Mouse (Mus musculus) liver, embryonic 16.5 days (tissue): ENCODE results near the gene Fam83b. TPM values are rescaled to one million over a fixed set of nuclear protein-coding genes. Genes with fewer than 3 reads are reported as not detected.

Source experiments
- ATAC-seq: fragments of 200-750 bp; cut with Nextera tagmentation; 2 replicates; pipeline ENCODE4 v1.8.0; 2017; ENCODE audit warnings: low read depth, mild to moderate bottlenecking, moderate number of reproducible peaks, moderate library complexity
- H3K27ac ChIP-seq: fragments of 300-500 bp; sonication (generic); 2 replicates; pipeline ENCODE4 v1.5.1; 2014; ENCODE audit warnings: mild to moderate bottlenecking, low read length
- H3K27me3 ChIP-seq: fragments of 300-500 bp; sonication (generic); 2 replicates; pipeline ENCODE4 v1.6.1; 2014; ENCODE audit warnings: low read depth, low read length, mixed read lengths; ENCODE audit not compliant: control insufficient read depth, insufficient read depth
- H3K36me3 ChIP-seq: fragments of 300-500 bp; sonication (generic); 2 replicates; pipeline ENCODE4 v1.6.1; 2014; ENCODE audit warnings: mild to moderate bottlenecking; ENCODE audit not compliant: control insufficient read depth, insufficient read depth
- H3K4me1 ChIP-seq: fragments of 300-500 bp; sonication (generic); 2 replicates; pipeline ENCODE4 v1.6.1; 2014; ENCODE audit warnings: low read depth, low read length, mixed read lengths; ENCODE audit not compliant: control insufficient read depth
- H3K4me2 ChIP-seq: fragments of 300-500 bp; sonication (generic); 2 replicates; pipeline ENCODE4 v1.6.1; 2014; ENCODE audit warnings: low read depth, low read length, mixed read lengths
- H3K4me3 ChIP-seq: fragments of 300-500 bp; sonication (generic); 2 replicates; pipeline ENCODE4 v1.5.1; 2014; ENCODE audit warnings: low read depth, mild to moderate bottlenecking, low read length
- H3K9ac ChIP-seq: fragments of 300-500 bp; sonication (generic); 2 replicates; pipeline ENCODE4 v1.6.1; 2014; ENCODE audit warnings: low read depth, low read length
- H3K9me3 ChIP-seq: fragments of 300-500 bp; sonication (generic); replicated peaks from 2 replicates; pipeline ENCODE4 v1.6.1; 2016; ENCODE audit warnings: low read length; ENCODE audit not compliant: control insufficient read depth
- WGBS: fragments of 180-500 bp; shearing (Covaris S2); extraction: QIAGEN DNeasy Blood & Tissue Kit; methylation state at CpG from one replicate; pipeline ENCODE4 v1.1.7; 2014; ENCODE audit not compliant: insufficient replicate concordance; 5-methylcytosine and 5-hydroxymethylcytosine counted together
- polyA plus RNA-seq: library from polyadenylated mRNA; unstranded; fragments of >200 nt; fragmentation: Nextera tagmentation; extraction: Ambion mirVana; gene quantifications from 2 replicates; pipeline ENCODE4 v1.2.1, GENCODE M21; 2015

Gene Fam83b
- polyA plus RNA-seq, 1 experiment from 2014 or later, result 0.18 TPM

- ATAC-seq, result no peak
- WGBS, result 59% methylated on average over 7 of the region's 7 CpGs
- Histone ChIP-seq H3K4me2 (no peak overlapping the region), H3K27me3 (no peaks in the 10 kb centered on the region), H3K9ac (no peak overlapping the region), H3K4me1 (no peaks in the 10 kb centered on the region), H3K27ac (no peak overlapping the region), H3K9me3 (no peaks in the 10 kb centered on the region), H3K36me3 (no peaks in the 10 kb centered on the region), H3K4me3 (no peak overlapping the region)
These were observed 27.6 kb downstream of the Fam83b start for GRCm38 (mm10) chr9:76539271-76539670.

GRCm38 (mm10) chr9:76536032-76536431, 30.9 kb downstream of the Fam83b start:
- 0 out of 2 replicates have a peak, but pooled peaks have one; percentile 35 for ATAC-seq
- 64% methylated on average over 9 of the region's 9 CpGs for WGBS

GRCm38 (mm10) chr9:76532403-76532802, 34.5 kb downstream of the Fam83b start:
- H3K27ac ChIP-seq, result no peak overlapping the region
- H3K27me3 ChIP-seq, result no peaks in the 10 kb centered on the region
- H3K4me3 ChIP-seq, result no peak overlapping the region
- no peaks in the 10 kb centered on the region for H3K4me1 ChIP-seq
- no peaks in the 10 kb centered on the region for H3K36me3 ChIP-seq
- H3K9ac ChIP-seq, result no peak overlapping the region
- ATAC-seq, result no peak
- H3K9me3 ChIP-seq, result no peaks in the 10 kb centered on the region
- H3K4me2 ChIP-seq, result no peak overlapping the region
- WGBS, result 61% methylated on average over 3 of the region's 3 CpGs

More at GRCm38 (mm10) chr9:76536032-76536431, 30.9 kb downstream of the Fam83b start:
- Histone ChIP-seq H3K9me3 (no peaks in the 10 kb centered on the region), H3K4me2 (no peak overlapping the region), H3K9ac (no peak overlapping the region), H3K27ac (no peak overlapping the region), H3K36me3 (no peaks in the 10 kb centered on the region), H3K4me3 (no peak overlapping the region), H3K4me1 (no peaks in the 10 kb centered on the region), H3K27me3 (no peaks in the 10 kb centered on the region)

GRCm38 (mm10) chr9:76531368-76531767, 35.5 kb downstream of the Fam83b start:
- WGBS, result 62% methylated on average over 4 of the region's 4 CpGs
- Histone ChIP-seq H3K27me3 (no peaks in the 10 kb centered on the region), H3K4me3 (no peak overlapping the region), H3K27ac (no peak overlapping the region), H3K9me3 (no peaks in the 10 kb centered on the region), H3K9ac (no peak overlapping the region), H3K4me1 (no peaks in the 10 kb centered on the region), H3K36me3 (no peaks in the 10 kb centered on the region), H3K4me2 (no peak overlapping the region)
- no peak for ATAC-seq

- no peak overlapping the region for H3K27ac ChIP-seq
- H3K27me3 ChIP-seq, result no peaks in the 10 kb centered on the region
- no peaks in the 10 kb centered on the region for H3K36me3 ChIP-seq
- no peak overlapping the region for H3K9ac ChIP-seq
- no peak overlapping the region for H3K4me3 ChIP-seq
- no peak overlapping the region for H3K4me2 ChIP-seq
- H3K4me1 ChIP-seq, result no peaks in the 10 kb centered on the region
- no peaks in the 10 kb centered on the region for H3K9me3 ChIP-seq
- ATAC-seq, result no peak
These were observed 41.3 kb downstream of the Fam83b start for GRCm38 (mm10) chr9:76525592-76525991.

- no peaks in the 10 kb centered on the region for H3K36me3 ChIP-seq
- H3K9me3 ChIP-seq, result no peaks in the 10 kb centered on the region
- H3K27me3 ChIP-seq, result no peaks in the 10 kb centered on the region
- H3K4me1 ChIP-seq, result no peaks in the 10 kb centered on the region
- no peak overlapping the region for H3K4me3 ChIP-seq
- peak; percentile 45; the same call in 1 of the 2 replicates for ATAC-seq
- no peak overlapping the region for H3K4me2 ChIP-seq
- H3K9ac ChIP-seq, result no peak overlapping the region
- H3K27ac ChIP-seq, result no peak overlapping the region
These were observed 43.8 kb downstream of the Fam83b start for GRCm38 (mm10) chr9:76523075-76523474.

- H3K27me3 ChIP-seq, result no peaks in the 10 kb centered on the region
- no peaks in the 10 kb centered on the region for H3K4me1 ChIP-seq
- no peak overlapping the region for H3K4me3 ChIP-seq
- WGBS, result 68% methylated on average over 3 of the region's 3 CpGs
- no peak overlapping the region for H3K9ac ChIP-seq
- H3K4me2 ChIP-seq, result no peak overlapping the region
- no peaks in the 10 kb centered on the region for H3K36me3 ChIP-seq
- ATAC-seq, result no peak
- no peak overlapping the region for H3K27ac ChIP-seq
- no peaks in the 10 kb centered on the region for H3K9me3 ChIP-seq
These were observed 45.3 kb downstream of the Fam83b start for GRCm38 (mm10) chr9:76521640-76522039.

GRCm38 (mm10) chr9:76518665-76519064, 48.3 kb downstream of the Fam83b start:
- 56% methylated on average over 1 of the region's 1 CpGs for WGBS
- no peaks in the 10 kb centered on the region for H3K9me3 ChIP-seq
- no peak overlapping the region for H3K4me2 ChIP-seq
- no peaks in the 10 kb centered on the region for H3K36me3 ChIP-seq
- no peaks in the 10 kb centered on the region for H3K27me3 ChIP-seq
- no peak for ATAC-seq
- H3K4me1 ChIP-seq, result no peaks in the 10 kb centered on the region
- no peak overlapping the region for H3K9ac ChIP-seq
- no peak overlapping the region for H3K27ac ChIP-seq
- no peak overlapping the region for H3K4me3 ChIP-seq

GRCm38 (mm10) chr9:76505650-76506049, 61.3 kb downstream of the Fam83b start:
- no peak overlapping the region for H3K4me3 ChIP-seq
- no peak overlapping the region for H3K4me2 ChIP-seq
- H3K27ac ChIP-seq, result no peak overlapping the region
- no peaks in the 10 kb centered on the region for H3K36me3 ChIP-seq
- H3K9ac ChIP-seq, result no peak overlapping the region
- H3K9me3 ChIP-seq, result no peaks in the 10 kb centered on the region
- H3K27me3 ChIP-seq, result no peaks in the 10 kb centered on the region
- H3K4me1 ChIP-seq, result no peaks in the 10 kb centered on the region
- no peak for ATAC-seq

GRCm38 (mm10) chr9:76489737-76490136, 77.2 kb downstream of the Fam83b start:
- WGBS, result 69% methylated on average over 3 of the region's 3 CpGs
- Histone ChIP-seq H3K27me3 (no peaks in the 10 kb centered on the region), H3K36me3 (no peaks in the 10 kb centered on the region), H3K4me3 (no peak overlapping the region), H3K27ac (no peak overlapping the region), H3K4me1 (no peaks in the 10 kb centered on the region), H3K9ac (no peak overlapping the region), H3K4me2 (no peak overlapping the region), H3K9me3 (no peaks in the 10 kb centered on the region)
- ATAC-seq, result no peak
